In the genomic region with DNA sequence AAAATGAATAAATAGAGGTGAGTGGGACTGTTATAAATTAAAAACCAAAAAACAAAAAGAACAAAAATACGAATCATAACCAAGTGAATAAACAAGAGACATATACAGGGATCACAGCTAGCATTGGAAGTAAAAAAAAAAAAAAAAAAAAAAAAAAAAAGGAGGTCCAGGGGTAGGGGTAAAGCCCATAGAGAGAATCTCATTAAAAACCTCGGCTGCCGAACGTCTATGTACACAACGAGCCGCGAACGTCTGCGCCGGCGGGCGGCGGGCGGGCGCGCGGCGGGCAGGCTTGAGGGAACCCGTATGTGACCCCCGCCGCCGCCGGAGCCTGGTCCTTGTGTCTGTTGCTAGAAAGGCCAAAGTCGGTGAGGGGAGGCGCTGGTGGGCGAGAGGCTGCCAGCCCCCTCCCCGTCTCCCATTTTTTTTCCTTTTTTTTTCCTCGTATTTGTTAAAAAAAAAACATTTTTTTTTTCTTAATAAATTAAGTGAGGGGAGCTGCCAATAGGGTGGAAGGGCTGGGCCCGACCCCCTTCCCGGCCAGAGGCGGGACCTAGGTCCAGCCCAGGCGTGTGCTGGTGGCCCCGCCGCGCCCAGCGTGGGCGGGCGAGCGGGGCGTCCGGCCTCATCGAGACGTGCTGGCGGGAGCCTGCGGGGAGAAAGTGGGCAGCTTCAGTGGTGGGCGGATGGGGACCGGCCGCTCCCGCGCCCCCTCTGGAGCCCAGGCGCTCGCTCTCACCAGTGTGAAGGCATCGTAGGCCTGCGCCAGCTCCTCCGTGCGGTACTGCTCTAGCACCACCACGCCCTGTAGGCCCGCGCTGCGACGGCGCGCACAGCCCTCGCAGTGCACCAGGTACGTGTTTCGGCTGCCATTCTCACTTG, we compare ENCODE assay signal across 7 mouse cellular contexts. TPM values are rescaled to one million over a fixed set of nuclear protein-coding genes. Genes with fewer than 3 reads are reported as not detected.
DNase-seq lines count a peak whose midpoint lies in the region.

No protein-coding gene starts in this region.

- DNase-seq in ovary, postnatal 36 days (ENCODE audit: low spot score), result peak; percentile 21
- no peak for DNase-seq in ovary, postnatal 14 days (ENCODE audit: low spot score)
- peak; percentile 67 for DNase-seq in embryo, embryonic 10.5 days (ENCODE audit: low spot score)
- DNase-seq in heart, postnatal 4 days, result peak; percentile 45
- DNase-seq in lung, postnatal 10 days, result peak; percentile 22
- DNase-seq in adipocyte (ENCODE audit: low spot score), result no peak
- DNase-seq in adrenal gland, adult 18-20 months (ENCODE audit: low spot score in 2 of 2), result no peak

RNA-seq across cellular contexts. Expression of gene Tmem88, which starts 1.4 kb away (rescaled TPM):
- total RNA-seq in heart, postnatal 4 days (2021), result 10 to 100 TPM; 37.1 to 38.3 TPM
- 1 to 10 TPM; 7.9 to 8.8 TPM for total RNA-seq in adrenal gland, adult 18-20 months (2021)

RNA-seq across cellular contexts. Expression of gene Cyb5d1, which starts 4.0 kb away (rescaled TPM):
- 10 to 100 TPM; 21.3 to 22.1 TPM for total RNA-seq in heart, postnatal 4 days (2021)
- 10 to 100 TPM; 41.3 to 50.2 TPM for total RNA-seq in adrenal gland, adult 18-20 months (2021)

RNA-seq across cellular contexts. Expression of gene Naa38, which starts 4.2 kb away (rescaled TPM):
- total RNA-seq in heart, postnatal 4 days (2021), result 100 to 1,000 TPM in 1 of 2 experiments, 10 to 100 TPM in 1; 92.3 to 101 TPM
- 100 to 1,000 TPM; 139 to 162 TPM for total RNA-seq in adrenal gland, adult 18-20 months (2021)

RNA-seq across cellular contexts. Expression of gene Kdm6b, which starts 14.0 kb away (rescaled TPM):
- 10 to 100 TPM; 48.3 to 49.7 TPM for total RNA-seq in heart, postnatal 4 days (2021)
- 10 to 100 TPM; 32.7 to 34.8 TPM for total RNA-seq in adrenal gland, adult 18-20 months (2021)

RNA-seq across cellular contexts. Expression of gene Chd3, which starts 30.2 kb away (rescaled TPM):
- 10 to 100 TPM; 75.3 to 76.7 TPM for total RNA-seq in heart, postnatal 4 days (2021)
- 100 to 1,000 TPM in 1 of 2 experiments, 10 to 100 TPM in 1; 87.6 to 109 TPM for total RNA-seq in adrenal gland, adult 18-20 months (2021)

Comparison
In these comparisons a context has a peak if more than half of its experiments do, and no peak if none do; other contexts are left out.
1. DNase-seq: peak in ovary, postnatal 36 days (single experiment), embryo, embryonic 10.5 days (single experiment), heart, postnatal 4 days (single experiment) and lung, postnatal 10 days (single experiment); none in ovary, postnatal 14 days (single experiment), adipocyte (single experiment) and adrenal gland, adult 18-20 months (0 of 2).